Mouse (Mus musculus): ENCODE results near the gene Susd4. TPM values are rescaled to one million over a fixed set of nuclear protein-coding genes. Genes with fewer than 3 reads are reported as not detected.

Susd4 gene
- total RNA-seq, 4 experiments from 2014 or later, result 106 to 118 (median 116) TPM

DNA sequence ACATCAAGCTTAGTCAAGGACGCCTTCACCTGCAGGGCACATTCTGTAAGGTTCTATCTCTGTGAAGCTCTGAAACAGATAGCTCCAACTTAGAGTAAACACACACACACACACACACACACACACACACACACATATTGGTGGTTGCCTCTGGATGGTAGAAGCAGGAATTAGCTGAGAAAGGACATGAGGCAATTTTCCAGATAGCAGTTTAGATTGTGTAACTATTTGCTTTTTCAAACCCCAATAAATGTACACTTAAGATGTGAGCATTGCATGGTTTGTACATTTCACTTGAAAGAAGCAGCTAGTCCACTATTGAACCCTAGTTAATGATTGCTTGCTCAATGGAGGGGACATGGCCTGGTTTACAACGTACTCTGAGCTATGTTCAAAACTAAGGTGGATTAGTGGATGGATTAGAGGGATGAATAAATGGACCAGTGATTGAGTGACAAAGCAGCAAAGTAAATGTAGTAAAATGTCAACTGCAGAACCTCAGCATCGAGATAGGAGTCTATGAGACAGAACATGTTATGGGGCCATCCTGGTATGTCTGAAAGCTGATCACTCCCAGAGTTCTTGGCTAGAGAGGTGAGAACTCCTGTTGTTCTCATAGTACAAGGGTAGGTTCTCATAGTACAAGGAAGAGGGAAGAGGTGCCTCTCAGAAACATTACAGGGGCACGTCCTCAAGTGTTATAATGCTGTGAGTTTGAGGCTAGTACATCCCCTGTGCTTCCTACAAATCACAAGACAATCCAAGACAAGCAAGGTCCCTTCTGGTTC, 150.7 kb downstream of the Susd4 start:
- no peak for DNase-seq (ENCODE audit: low spot score in 2 of 2)

DNA sequence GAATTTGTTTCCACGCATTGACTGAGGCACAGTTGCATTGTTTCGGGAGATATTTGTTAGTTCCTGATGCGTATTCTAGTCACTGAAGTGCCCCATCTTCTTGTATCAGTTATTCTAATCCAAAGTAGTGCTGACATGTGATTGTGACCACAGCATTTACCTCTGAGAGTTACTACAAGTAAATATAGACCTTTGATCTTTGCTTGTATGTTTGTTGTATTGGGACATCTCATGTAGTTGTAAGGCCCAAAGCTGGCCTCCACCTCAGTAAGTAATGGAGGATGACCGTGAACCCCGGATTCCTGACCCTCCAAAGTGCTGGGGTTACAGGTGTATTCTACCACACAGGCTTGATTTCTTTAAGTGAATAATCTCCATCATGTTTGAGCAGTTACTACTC, 152.5 kb downstream of the Susd4 start:
- DNase-seq (ENCODE audit: low spot score in 2 of 2), result no peak

DNA sequence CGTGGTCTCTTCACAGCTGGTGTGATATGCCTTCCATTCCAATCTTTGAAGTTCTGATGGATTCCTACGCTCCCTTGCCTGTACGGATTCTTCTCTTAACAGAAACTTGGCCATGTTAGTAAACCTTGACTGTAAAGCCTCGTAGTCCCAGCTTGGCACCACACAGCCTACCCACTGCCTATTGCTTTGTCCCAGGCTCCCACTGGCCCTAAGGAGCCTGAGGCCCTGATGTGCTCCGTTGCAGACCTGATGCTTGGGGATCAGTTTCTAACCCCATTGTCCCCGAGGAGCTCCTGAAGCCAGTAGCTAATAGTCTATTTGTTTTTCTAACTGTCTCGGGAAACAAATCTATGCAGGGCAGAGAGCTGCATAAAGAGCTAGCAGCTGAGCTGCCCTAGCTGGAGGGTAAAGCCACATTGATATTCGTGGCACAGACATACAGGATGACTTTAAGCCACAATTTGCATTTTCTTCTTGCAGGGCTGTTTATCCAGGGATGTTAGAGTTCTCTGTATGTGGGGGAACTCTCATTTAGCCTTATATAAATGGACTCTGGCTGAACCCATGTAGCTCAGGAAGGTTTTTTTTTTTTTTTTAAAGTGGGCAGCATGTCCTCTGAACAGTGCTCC, 155.2 kb downstream of the Susd4 start:
- no peak for DNase-seq (ENCODE audit: low spot score in 2 of 2)

DNA sequence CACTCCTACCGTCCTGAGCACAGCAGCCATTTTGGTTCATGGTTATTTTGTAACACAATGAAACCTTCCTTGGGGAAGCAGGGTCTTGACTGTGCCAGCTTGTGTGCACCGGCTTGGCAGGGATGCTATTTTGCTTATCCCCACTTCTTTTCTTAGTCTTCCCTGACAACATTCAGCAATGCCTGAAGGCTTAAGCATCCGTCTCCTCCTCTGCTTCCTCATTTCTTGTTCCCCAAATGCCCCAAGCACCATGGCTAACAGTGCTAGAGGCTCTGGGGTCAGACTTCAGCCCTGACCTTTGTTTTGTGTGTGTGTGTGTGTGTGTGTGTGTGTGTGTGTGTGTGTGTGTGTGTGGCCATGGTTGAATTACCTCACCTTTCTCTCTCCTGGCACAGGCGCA, 159.2 kb downstream of the Susd4 start:
- no peak for DNase-seq (ENCODE audit: low spot score in 2 of 2)

DNA sequence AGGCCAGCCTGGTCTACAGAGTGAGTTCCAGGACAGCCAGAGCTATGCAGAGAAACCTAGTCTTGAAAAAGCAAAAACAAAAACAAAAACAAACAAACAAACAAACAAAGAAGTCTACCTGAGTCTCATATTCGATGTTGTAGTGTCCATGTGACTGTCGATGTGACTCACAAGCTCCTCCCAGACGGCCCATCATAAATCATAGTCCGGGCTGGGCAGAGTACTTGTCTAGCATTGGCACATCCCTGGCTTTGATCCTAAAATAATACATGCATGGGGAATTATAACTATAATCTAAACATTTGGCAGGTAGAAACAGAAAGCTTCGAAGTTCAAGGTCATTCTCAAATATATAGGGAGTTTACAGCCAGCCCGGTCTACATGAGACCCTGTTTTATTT, 162.8 kb downstream of the Susd4 start:
- DNase-seq (ENCODE audit: low spot score in 2 of 2), result no peak

DNA sequence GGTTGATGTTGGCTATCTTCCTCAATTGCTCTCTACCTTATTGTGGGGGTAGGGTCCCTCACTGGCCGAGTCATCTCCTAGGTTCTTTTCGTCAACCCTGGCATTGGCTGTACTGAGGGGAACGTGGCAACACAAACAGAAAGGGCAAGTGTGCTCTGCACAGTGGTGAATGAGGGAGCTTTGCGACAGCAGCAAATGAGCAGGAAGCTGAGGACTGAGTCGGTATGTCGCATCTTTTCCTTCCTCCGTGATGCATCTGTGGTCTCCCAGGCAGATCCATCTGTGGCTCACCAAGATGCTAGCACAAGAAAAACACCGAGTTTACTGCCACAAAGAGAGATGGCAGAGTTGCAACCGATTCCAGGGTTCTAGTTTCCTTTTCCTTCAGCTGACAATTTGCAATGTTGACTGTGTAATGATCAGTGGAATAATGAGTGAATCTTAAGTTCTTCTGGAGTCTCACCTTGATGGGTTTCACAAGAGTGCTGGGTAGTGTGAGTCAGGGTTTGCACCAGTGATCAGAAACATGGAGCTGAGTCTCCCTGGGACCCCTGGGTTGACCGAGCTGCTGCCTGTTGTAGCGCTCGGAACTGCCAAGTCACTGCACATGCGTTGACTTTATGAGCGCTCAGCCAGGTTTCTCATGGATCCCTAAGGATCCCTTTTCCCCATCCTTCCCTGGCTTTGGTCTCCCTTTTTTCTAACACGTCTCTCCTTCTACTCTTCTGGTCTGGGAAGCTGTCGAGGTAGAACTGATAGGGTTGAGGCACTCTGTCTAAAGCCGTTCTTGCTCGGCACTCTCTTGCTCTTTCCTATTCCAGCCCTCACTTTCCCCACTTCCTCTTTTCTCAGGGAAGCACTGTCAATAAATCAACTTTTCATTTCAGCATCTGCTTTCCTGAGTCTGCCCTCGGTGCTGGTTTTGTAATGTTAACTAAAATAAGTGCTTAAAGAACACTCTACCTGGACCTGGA, 164.5 kb downstream of the Susd4 start:
- no peak for DNase-seq (ENCODE audit: low spot score in 2 of 2)

DNA sequence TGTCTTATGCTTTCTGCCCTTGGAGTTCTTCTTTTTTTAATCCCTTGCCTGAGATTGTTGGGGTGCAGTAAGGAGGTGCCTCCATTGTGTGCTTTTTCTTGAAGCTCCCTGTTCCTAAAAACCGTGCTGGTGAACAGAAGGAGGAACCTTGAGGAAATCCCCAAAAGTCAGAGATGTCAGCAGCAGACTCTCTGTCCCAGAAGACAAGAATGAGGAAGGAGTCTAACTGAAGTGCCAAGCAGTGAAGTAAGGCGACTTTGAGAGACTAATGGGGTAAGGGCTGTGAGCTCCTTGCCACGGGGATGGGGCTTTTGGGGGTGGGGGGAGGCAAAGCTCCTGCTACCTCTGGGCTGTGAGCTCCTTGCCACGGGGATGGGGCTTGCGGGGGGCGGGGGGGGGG, 171.8 kb downstream of the Susd4 start:
- no peak for DNase-seq (ENCODE audit: low spot score in 2 of 2)

DNA sequence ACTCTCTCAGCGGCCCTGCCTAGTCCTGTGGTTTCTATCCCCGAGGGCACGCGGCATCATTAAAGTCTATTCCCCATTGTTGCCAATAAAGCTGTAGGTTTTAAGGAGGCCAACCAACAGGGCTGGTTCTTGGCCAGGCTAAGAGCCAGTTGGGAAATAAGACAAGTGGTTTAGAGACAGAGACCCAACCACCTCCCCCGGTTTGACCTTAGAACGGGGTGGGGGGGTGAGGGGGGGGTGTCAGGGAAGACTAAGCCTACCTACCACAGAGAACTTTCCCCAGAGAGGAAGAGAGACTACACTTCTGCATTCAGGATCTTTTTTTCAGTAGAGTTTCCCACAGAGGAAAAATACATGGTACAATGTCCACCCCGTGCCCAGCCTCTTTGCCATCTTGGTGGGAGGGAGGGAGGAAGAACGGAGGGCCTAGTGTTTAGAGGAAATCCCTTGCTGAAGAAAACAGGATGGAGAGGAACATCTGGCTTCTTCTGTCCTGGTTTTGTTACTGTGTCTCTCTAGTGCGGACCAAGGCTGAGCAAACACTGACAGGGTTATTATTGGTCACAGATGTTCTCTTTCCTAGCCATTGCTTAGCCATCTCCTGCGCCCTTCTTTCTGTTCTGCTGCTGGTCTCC, 173.9 kb downstream of the Susd4 start:
- DNase-seq (ENCODE audit: low spot score in 2 of 2), result no peak

DNA sequence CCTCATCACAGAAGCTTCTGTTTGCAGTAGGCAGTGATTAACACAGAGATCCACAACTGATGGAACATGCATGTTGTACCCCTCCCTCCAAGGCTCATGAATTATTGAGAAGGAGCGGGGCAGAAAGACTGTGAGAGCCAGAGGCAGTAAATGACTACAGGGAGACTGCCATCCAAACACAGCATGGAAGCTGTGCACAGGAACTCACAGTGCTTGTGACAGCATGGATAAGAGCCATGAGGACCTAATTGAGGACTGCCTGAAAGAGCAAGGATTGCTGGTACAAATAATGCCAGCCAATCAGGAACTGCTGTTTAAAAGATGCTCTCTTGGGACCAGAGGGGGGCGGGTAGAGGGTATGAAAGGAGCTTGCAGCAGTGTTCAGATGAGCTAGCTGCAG, 178.3 kb downstream of the Susd4 start:
- DNase-seq (ENCODE audit: low spot score in 2 of 2), result no peak

DNA sequence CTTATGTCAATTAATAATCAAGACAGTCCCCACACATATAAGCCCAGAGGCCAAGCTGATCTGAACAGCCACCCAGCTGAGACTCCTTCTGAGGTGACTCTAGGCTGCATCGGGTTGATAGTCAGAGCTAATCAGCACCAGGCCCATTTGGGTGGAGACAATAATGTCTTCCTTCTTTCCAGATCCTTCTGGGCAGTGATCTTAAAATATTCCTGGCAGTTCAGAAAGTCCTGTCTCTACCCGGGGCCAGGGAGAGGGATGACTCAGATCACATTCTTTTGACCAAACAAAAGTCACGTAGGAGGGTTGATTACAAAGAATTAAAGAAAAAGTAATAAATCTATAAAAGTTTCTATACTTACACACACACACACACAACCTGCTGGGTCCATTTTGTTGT, 180.3 kb downstream of the Susd4 start:
- no peak for DNase-seq (ENCODE audit: low spot score in 2 of 2)

DNA sequence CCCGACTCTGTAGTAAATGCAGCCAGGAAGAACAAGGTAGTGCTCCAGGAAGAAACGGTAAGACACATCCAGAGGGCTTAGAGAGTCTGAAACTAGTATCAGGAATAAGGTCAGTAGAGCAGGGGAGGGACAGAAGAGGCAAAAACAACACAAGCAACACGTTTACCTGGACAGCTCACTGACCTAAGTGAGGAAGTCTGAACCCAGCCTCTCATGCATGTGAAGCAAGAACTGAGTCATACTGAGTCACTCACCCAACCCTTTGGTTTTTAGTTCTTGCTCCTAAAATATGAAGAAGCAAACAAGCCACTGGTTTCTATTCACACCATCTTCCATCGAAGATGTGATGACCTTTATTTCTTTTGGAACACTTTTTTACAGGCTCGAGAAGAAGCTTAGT, 181.0 kb downstream of the Susd4 start:
- DNase-seq (ENCODE audit: low spot score in 2 of 2), result no peak

DNA sequence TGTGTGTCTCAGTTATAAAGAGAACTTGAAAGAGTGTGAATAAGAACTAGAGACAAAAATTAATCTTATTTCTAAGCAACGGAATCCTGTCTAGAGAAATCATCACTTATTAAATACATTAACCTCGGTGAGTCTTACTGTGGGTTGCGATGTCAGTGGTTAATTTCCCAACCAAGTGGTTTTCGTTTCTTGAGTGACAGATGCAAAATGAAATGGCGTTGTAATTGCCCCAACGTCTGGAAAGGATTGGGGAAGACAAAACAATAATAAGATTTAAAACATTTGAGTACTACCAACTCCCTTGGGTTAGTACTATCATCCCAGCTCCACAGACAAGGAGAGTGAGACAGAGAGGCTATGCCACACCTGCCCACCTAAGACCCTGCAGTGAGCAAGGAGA, 181.9 kb downstream of the Susd4 start:
- DNase-seq (ENCODE audit: low spot score in 2 of 2), result no peak

Other genes starting within 250 kb of the Susd4 start
- gene Capn2, start 246.3 kb upstream of the Susd4 start, total RNA-seq (2022), result 10 to 100 TPM; 66.6 to 73.1 (median 71.6) TPM
- under 1 TPM in 1 of 4 experiments, not detected in 3; 0.18 TPM for gene Capn8, start 198.9 kb upstream of the Susd4 start, total RNA-seq (2022)
- under 1 TPM; 0.17 to 0.51 (median 0.22) TPM for gene Ccdc185, start 14.7 kb upstream of the Susd4 start, total RNA-seq (2022)
- gene Tlr5, start 190.9 kb downstream of the Susd4 start, total RNA-seq (2022), result under 1 TPM; 0.16 to 0.94 (median 0.64) TPM

All from left cerebral cortex, adult 8-10 months (tissue).